Mouse (Mus musculus): Measurements from ENCODE around the gene Syndig1.
A peak's percentile ranks its signal among the peaks of the same experiment; 100 is the strongest.

Gene Syndig1

GRCm38 (mm10) chr2:149873346-149873745 lies 44.3 kb downstream of the Syndig1 start:
- no peak for DNase-seq (ENCODE audit: low read depth, low spot score)

GRCm38 (mm10) chr2:149877954-149878353 lies 48.9 kb downstream of the Syndig1 start:
- no peak for DNase-seq (ENCODE audit: low read depth, low spot score)

GRCm38 (mm10) chr2:149887634-149888033 lies 58.6 kb downstream of the Syndig1 start:
- no peak for DNase-seq (ENCODE audit: low read depth, low spot score)

GRCm38 (mm10) chr2:149891647-149892046 lies 62.6 kb downstream of the Syndig1 start:
- DNase-seq (ENCODE audit: low read depth, low spot score): no peak

GRCm38 (mm10) chr2:149896337-149896736 lies 67.3 kb downstream of the Syndig1 start:
- no peak for DNase-seq (ENCODE audit: low read depth, low spot score)

GRCm38 (mm10) chr2:149899615-149900014 lies 70.6 kb downstream of the Syndig1 start:
- no peak for DNase-seq (ENCODE audit: low read depth, low spot score)

- no peak for DNase-seq (ENCODE audit: low read depth, low spot score)
Measured at GRCm38 (mm10) chr2:149900606-149901005, 71.6 kb downstream of the Syndig1 start.

- no peak for DNase-seq (ENCODE audit: low read depth, low spot score)
Measured at GRCm38 (mm10) chr2:149904405-149904804, 75.4 kb downstream of the Syndig1 start.

- no peak for DNase-seq (ENCODE audit: low read depth, low spot score)
Measured at GRCm38 (mm10) chr2:149906694-149907093, 77.7 kb downstream of the Syndig1 start.

- DNase-seq (ENCODE audit: low read depth, low spot score): no peak
Measured at GRCm38 (mm10) chr2:149917162-149917561, 88.2 kb downstream of the Syndig1 start.

GRCm38 (mm10) chr2:149923561-149923960 lies 94.5 kb downstream of the Syndig1 start:
- DNase-seq (ENCODE audit: low read depth, low spot score): no peak

- DNase-seq (ENCODE audit: low read depth, low spot score): no peak
Measured at GRCm38 (mm10) chr2:149925911-149926310, 96.9 kb downstream of the Syndig1 start.

- no peak for DNase-seq (ENCODE audit: low read depth, low spot score)
Measured at GRCm38 (mm10) chr2:149927001-149927400, 98.0 kb downstream of the Syndig1 start.

- DNase-seq (ENCODE audit: low read depth, low spot score): no peak
Measured at GRCm38 (mm10) chr2:149927481-149927880, 98.5 kb downstream of the Syndig1 start.

- DNase-seq (ENCODE audit: low read depth, low spot score): no peak
Measured at GRCm38 (mm10) chr2:149929986-149930385, 101.0 kb downstream of the Syndig1 start.

GRCm38 (mm10) chr2:149931111-149931510 lies 102.1 kb downstream of the Syndig1 start:
- no peak for DNase-seq (ENCODE audit: low read depth, low spot score)

GRCm38 (mm10) chr2:149932095-149932494 lies 103.1 kb downstream of the Syndig1 start:
- DNase-seq (ENCODE audit: low read depth, low spot score): no peak

GRCm38 (mm10) chr2:149933247-149933898 lies 104.4 kb downstream of the Syndig1 start:
- DNase-seq (ENCODE audit: low read depth, low spot score): no peak

- DNase-seq (ENCODE audit: low read depth, low spot score): no peak
Measured at GRCm38 (mm10) chr2:149934139-149934538, 105.1 kb downstream of the Syndig1 start.

GRCm38 (mm10) chr2:149938829-149939228 lies 109.8 kb downstream of the Syndig1 start:
- no peak for DNase-seq (ENCODE audit: low read depth, low spot score)

- DNase-seq (ENCODE audit: low read depth, low spot score): no peak
Measured at GRCm38 (mm10) chr2:149939586-149939985, 110.6 kb downstream of the Syndig1 start.

GRCm38 (mm10) chr2:149950641-149951040 lies 121.6 kb downstream of the Syndig1 start:
- no peak for DNase-seq (ENCODE audit: low read depth, low spot score)

GRCm38 (mm10) chr2:149971014-149971413 lies 142.0 kb downstream of the Syndig1 start:
- DNase-seq (ENCODE audit: low read depth, low spot score): peak; percentile 14

GRCm38 (mm10) chr2:149973583-149973982 lies 144.6 kb downstream of the Syndig1 start:
- DNase-seq (ENCODE audit: low read depth, low spot score): peak; percentile 46

Measured in mesoderm, embryonic 11.5 days (tissue).